Mouse (Mus musculus) c-Kit-positive CD71-negative TER-119-negative erythroid progenitor cells, embryonic 14.5 days (primary cell): Measurements from ENCODE around the gene Tac4.

Experiments used
- DNase-seq: peaks from one replicate; pipeline ENCODE4 v3.0.0-alpha.2; 2013; ENCODE audit warnings: low read depth

Gene Tac4

GRCm38 (mm10) chr11:95263816-95264454 is 2.6 kb downstream of the Tac4 start:
- no peak for DNase-seq

- no peak for DNase-seq
These were observed 3.2 kb downstream of the Tac4 start for GRCm38 (mm10) chr11:95264455-95265013.

GRCm38 (mm10) chr11:95266540-95267245 is 5.4 kb downstream of the Tac4 start:
- no peak for DNase-seq

- no peak for DNase-seq
These were observed 12.3 kb downstream of the Tac4 start for GRCm38 (mm10) chr11:95273661-95274060.

GRCm38 (mm10) chr11:95274613-95275012 is 13.3 kb downstream of the Tac4 start:
- DNase-seq = no peak

- no peak for DNase-seq
These were observed 14.7 kb downstream of the Tac4 start for GRCm38 (mm10) chr11:95276056-95276455.

- no peak for DNase-seq
These were observed 17.8 kb downstream of the Tac4 start for GRCm38 (mm10) chr11:95279061-95279659.

GRCm38 (mm10) chr11:95282331-95282730 is 21.0 kb downstream of the Tac4 start:
- DNase-seq = no peak

GRCm38 (mm10) chr11:95291998-95292397 is 30.7 kb downstream of the Tac4 start:
- no peak for DNase-seq

GRCm38 (mm10) chr11:95293017-95293624 is 31.8 kb downstream of the Tac4 start:
- DNase-seq = peak; percentile 29

- no peak for DNase-seq
These were observed 34.4 kb downstream of the Tac4 start for GRCm38 (mm10) chr11:95295736-95296135.

GRCm38 (mm10) chr11:95298146-95298545 is 36.8 kb downstream of the Tac4 start:
- DNase-seq = no peak

- DNase-seq = no peak
These were observed 38.6 kb downstream of the Tac4 start for GRCm38 (mm10) chr11:95299886-95300285.

GRCm38 (mm10) chr11:95301772-95302171 is 40.4 kb downstream of the Tac4 start:
- no peak for DNase-seq

GRCm38 (mm10) chr11:95305600-95305999 is 44.3 kb downstream of the Tac4 start:
- no peak for DNase-seq

- no peak for DNase-seq
These were observed 46.2 kb downstream of the Tac4 start for GRCm38 (mm10) chr11:95307526-95307925.

GRCm38 (mm10) chr11:95309510-95310006 is 48.2 kb downstream of the Tac4 start:
- peak; percentile 93 for DNase-seq

- peak; percentile 97 for DNase-seq
These were observed 48.8 kb downstream of the Tac4 start, which contains the start of gene Kat7 for GRCm38 (mm10) chr11:95310007-95310647. Gene Kat7 (minus strand): TSS chr11:95310246.

GRCm38 (mm10) chr11:95310648-95311424 is 49.5 kb downstream of the Tac4 start:
- DNase-seq = no peak

- DNase-seq = no peak
These were observed 50.1 kb downstream of the Tac4 start for GRCm38 (mm10) chr11:95311425-95311807.
